Mouse (Mus musculus) hindbrain, embryonic 11.5 days (tissue): ENCODE measurements around the gene Dab2ip. TPM values are rescaled to one million over a fixed set of nuclear protein-coding genes. Genes with fewer than 3 reads are reported as not detected.

ENCODE experiments used
- ATAC-seq: fragments of 200-750 bp; cut with Nextera tagmentation; 2 replicates; pipeline ENCODE4 v1.8.0; 2017; ENCODE audit warnings: mild to moderate bottlenecking, moderate TSS enrichment, moderate library complexity; ENCODE audit not compliant: low FRiP score
- DNase-seq: peaks from one replicate; pipeline ENCODE4 v3.0.0-alpha.2; 2015; ENCODE audit warnings: low spot score
- H3K27ac ChIP-seq: fragments of 300-500 bp; sonication (generic); 2 replicates; pipeline ENCODE4 v1.5.1; 2014; ENCODE audit warnings: mild to moderate bottlenecking, low read depth, low read length
- H3K27me3 ChIP-seq: fragments of 300-500 bp; sonication (generic); 2 replicates; pipeline ENCODE4 v1.6.1; 2014; ENCODE audit warnings: mild to moderate bottlenecking, low read length, moderate library complexity, mixed read lengths; ENCODE audit not compliant: control insufficient read depth, insufficient read depth
- H3K36me3 ChIP-seq: fragments of 300-500 bp; sonication (generic); 2 replicates; pipeline ENCODE4 v1.6.1; 2014; ENCODE audit warnings: mild to moderate bottlenecking, low read length, moderate library complexity, mixed read lengths; ENCODE audit not compliant: control insufficient read depth, insufficient read depth
- H3K4me1 ChIP-seq: fragments of 300-500 bp; sonication (generic); replicated peaks from 2 replicates; pipeline ENCODE4 v1.6.1; 2014; ENCODE audit warnings: low read length, mixed read lengths; ENCODE audit not compliant: control insufficient read depth, insufficient read depth
- H3K4me2 ChIP-seq: fragments of 300-500 bp; sonication (generic); replicated peaks from 2 replicates; pipeline ENCODE4 v1.6.1; 2014; ENCODE audit warnings: mild to moderate bottlenecking, low read depth, low read length
- H3K4me3 ChIP-seq: fragments of 300-500 bp; sonication (generic); 2 replicates; pipeline ENCODE4 v1.5.1; 2014; ENCODE audit warnings: low read depth, low read length
- H3K9ac ChIP-seq: fragments of 300-500 bp; sonication (generic); 2 replicates; pipeline ENCODE4 v1.6.1; 2014; ENCODE audit warnings: low read depth, low read length
- H3K9me3 ChIP-seq: fragments of 300-500 bp; sonication (generic); 2 replicates; pipeline ENCODE4 v1.6.1; 2016; ENCODE audit warnings: low read length; ENCODE audit not compliant: control insufficient read depth
- WGBS: fragments of 180-500 bp; shearing (Covaris S2); extraction: QIAGEN DNeasy Blood & Tissue Kit; methylation state at CpG from one replicate; pipeline ENCODE4 v1.1.7; 2014; 5-methylcytosine and 5-hydroxymethylcytosine counted together
- polyA plus RNA-seq: library from polyadenylated mRNA; unstranded; fragments of >200 nt; fragmentation: Nextera tagmentation; extraction: Ambion mirVana; gene quantifications from 2 replicates; pipeline ENCODE4 v1.2.1, GENCODE M21; 2014

The Dab2ip gene
- polyA plus RNA-seq, 1 experiment from 2014 or later: 37.8 TPM

DNA sequence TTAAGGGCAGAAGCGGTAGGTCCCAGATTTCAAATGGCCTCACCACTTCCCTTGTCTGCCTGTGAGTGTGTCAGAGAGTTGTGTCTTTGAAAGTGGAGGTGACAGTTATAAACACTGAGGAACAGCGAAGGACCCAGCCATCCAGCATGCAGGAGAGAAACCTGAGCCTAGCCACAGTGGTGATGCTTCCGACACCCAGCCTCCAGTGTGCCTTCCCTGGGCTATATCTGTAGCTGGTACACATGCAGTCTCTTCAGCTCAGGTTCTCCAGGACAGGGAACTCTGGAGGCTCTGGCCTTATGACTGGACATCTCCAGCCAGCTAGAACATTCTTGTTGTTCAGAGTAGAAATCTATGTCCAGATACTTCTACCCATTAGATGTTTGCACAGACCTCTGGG is 25.9 kb downstream of the Dab2ip start:
- 76% methylated on average over 3 of the region's 3 CpGs for WGBS
- H3K27me3 ChIP-seq: peaks cover 34% of the 10 kb centered on the region
- DNase-seq: no peak
- H3K4me2 ChIP-seq: no peak overlapping the region
- peaks cover 9% of the 10 kb centered on the region; the same call in 1 of the 2 replicates for H3K4me1 ChIP-seq
- H3K4me3 ChIP-seq: no peak overlapping the region
- ATAC-seq: no peak
- H3K9ac ChIP-seq: no peak overlapping the region
- no peaks in the 10 kb centered on the region for H3K9me3 ChIP-seq
- H3K27ac ChIP-seq: no peak overlapping the region
- no peaks in the 10 kb centered on the region for H3K36me3 ChIP-seq

GRCm38 (mm10) chr2:35588368-35588767 is 30.3 kb downstream of the Dab2ip start:
- Histone ChIP-seq H3K4me1 (0 out of 2 replicates have a peak, but pooled peaks cover 4% of the 10 kb centered on the region), H3K9me3 (no peaks in the 10 kb centered on the region), H3K4me3 (no peak overlapping the region), H3K27me3 (peaks cover 7% of the 10 kb centered on the region), H3K27ac (no peak overlapping the region), H3K4me2 (no peak overlapping the region), H3K36me3 (no peaks in the 10 kb centered on the region), H3K9ac (no peak overlapping the region)
- 44% methylated on average over 9 of the region's 9 CpGs for WGBS
- ATAC-seq (no peak), DNase-seq (no peak)

GRCm38 (mm10) chr2:35589385-35589784 is 31.3 kb downstream of the Dab2ip start:
- DNase-seq: no peak
- H3K4me2 ChIP-seq: no peak overlapping the region
- no peaks in the 10 kb centered on the region for H3K36me3 ChIP-seq
- no peak for ATAC-seq
- H3K9me3 ChIP-seq: no peaks in the 10 kb centered on the region
- H3K27ac ChIP-seq: no peak overlapping the region
- peaks cover 2% of the 10 kb centered on the region; the same call in 1 of the 2 replicates for H3K27me3 ChIP-seq
- 71% methylated on average over 10 of the region's 10 CpGs for WGBS
- no peak overlapping the region for H3K9ac ChIP-seq
- H3K4me1 ChIP-seq: 0 out of 2 replicates have a peak, but pooled peaks cover 4% of the 10 kb centered on the region
- H3K4me3 ChIP-seq: no peak overlapping the region

- Histone ChIP-seq H3K27me3 (peaks cover 2% of the 10 kb centered on the region; the same call in 1 of the 2 replicates), H3K4me1 (0 out of 2 replicates have a peak, but pooled peaks cover 4% of the 10 kb centered on the region), H3K4me2 (no peak overlapping the region), H3K4me3 (no peak overlapping the region), H3K9me3 (no peaks in the 10 kb centered on the region), H3K36me3 (no peaks in the 10 kb centered on the region), H3K9ac (no peak overlapping the region), H3K27ac (no peak overlapping the region)
- no peak for DNase-seq
- no peak for ATAC-seq
- 88% methylated on average over 4 of the region's 4 CpGs for WGBS
Observed at GRCm38 (mm10) chr2:35589800-35590199, 31.7 kb downstream of the Dab2ip start.

DNA sequence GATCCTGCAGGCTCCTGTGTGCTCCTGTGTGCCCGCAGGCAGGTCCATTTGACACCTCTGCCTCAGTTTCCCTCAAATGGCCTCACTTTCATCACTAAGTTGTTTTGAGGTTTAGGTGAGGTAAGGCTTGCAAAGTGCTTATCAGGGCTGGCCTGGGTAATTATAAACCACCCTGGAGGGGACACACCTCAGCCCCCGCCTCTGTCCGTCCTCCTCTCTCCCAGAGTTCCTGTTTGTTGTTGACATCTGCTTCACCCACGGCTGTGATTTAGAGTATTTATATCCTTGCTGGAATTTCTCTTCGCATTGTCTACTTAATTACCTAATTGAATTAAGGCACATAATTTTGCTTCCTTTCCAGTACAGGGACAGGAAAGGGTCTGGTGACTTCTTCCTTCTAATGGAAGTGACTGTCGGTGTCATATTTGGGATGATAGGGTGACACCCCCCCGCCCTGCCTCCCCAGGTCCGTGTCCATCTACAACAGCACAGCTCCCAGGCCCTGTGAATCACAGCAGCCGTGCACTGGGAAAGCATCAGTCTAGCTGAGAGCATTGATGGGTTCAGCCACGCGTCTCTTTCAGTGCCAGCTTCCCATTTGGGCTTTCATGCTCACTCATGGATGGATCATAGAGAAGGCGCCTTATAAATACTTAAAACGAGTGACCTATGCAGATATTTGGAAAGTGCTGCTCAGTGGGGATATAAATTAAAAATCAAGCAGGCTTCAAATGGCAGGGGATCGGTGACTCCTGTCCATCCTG is 34.1 kb downstream of the Dab2ip start:
- Histone ChIP-seq H3K27ac (no peak overlapping the region), H3K9ac (no peak overlapping the region), H3K4me3 (no peak overlapping the region), H3K4me2 (no peak overlapping the region), H3K9me3 (no peaks in the 10 kb centered on the region), H3K36me3 (no peaks in the 10 kb centered on the region), H3K27me3 (no peaks in the 10 kb centered on the region), H3K4me1 (0 out of 2 replicates have a peak, but pooled peaks cover 4% of the 10 kb centered on the region)
- WGBS: 77% methylated on average over 14 of the region's 14 CpGs
- DNase-seq: no peak
- ATAC-seq: no peak

- 74% methylated on average over 9 of the region's 9 CpGs for WGBS
- H3K9me3 ChIP-seq: no peaks in the 10 kb centered on the region
- H3K4me2 ChIP-seq: no peak overlapping the region
- no peak for ATAC-seq
- H3K27ac ChIP-seq: no peak overlapping the region
- H3K36me3 ChIP-seq: no peaks in the 10 kb centered on the region
- H3K9ac ChIP-seq: no peak overlapping the region
- H3K27me3 ChIP-seq: no peaks in the 10 kb centered on the region
- DNase-seq: no peak
- H3K4me1 ChIP-seq: 0 out of 2 replicates have a peak, but pooled peaks cover 2% of the 10 kb centered on the region
- H3K4me3 ChIP-seq: no peak overlapping the region
Observed at GRCm38 (mm10) chr2:35592725-35593392, 34.8 kb downstream of the Dab2ip start.

DNA sequence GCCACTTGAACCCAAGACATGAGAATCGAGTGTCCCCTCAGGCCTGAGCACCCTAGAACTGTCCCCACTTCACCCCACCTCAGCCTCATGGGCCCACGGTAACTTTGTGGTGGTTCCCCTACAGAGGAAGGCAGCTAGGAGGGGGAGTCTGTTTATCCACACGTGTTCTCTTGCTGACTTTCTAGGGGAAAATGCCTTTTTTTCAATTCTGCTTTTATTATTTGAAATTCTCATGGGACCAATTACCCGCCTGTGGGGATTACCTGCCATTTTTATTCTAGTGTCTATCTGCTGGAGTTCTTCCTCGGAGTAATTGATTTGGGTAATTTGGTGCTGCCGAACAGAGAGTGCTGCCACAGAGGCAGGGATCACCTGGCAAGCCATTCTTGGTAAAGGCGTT is 35.8 kb downstream of the Dab2ip start:
- Histone ChIP-seq H3K4me1 (no peaks in the 10 kb centered on the region), H3K27me3 (no peaks in the 10 kb centered on the region), H3K9me3 (no peaks in the 10 kb centered on the region), H3K27ac (no peak overlapping the region), H3K4me3 (no peak overlapping the region), H3K4me2 (no peak overlapping the region), H3K36me3 (no peaks in the 10 kb centered on the region), H3K9ac (no peak overlapping the region)
- DNase-seq (no peak), ATAC-seq (no peak)
- 72% methylated on average over 7 of the region's 7 CpGs for WGBS

GRCm38 (mm10) chr2:35595102-35595501 is 37.0 kb downstream of the Dab2ip start:
- DNase-seq (no peak), ATAC-seq (no peak)
- Histone ChIP-seq H3K36me3 (no peaks in the 10 kb centered on the region), H3K4me2 (no peak overlapping the region), H3K4me1 (no peaks in the 10 kb centered on the region), H3K27ac (no peak overlapping the region), H3K9ac (no peak overlapping the region), H3K4me3 (no peak overlapping the region), H3K27me3 (no peaks in the 10 kb centered on the region), H3K9me3 (no peaks in the 10 kb centered on the region)
- WGBS: 67% methylated on average over 1 of the region's 1 CpGs

GRCm38 (mm10) chr2:35595718-35596117 is 37.7 kb downstream of the Dab2ip start:
- ATAC-seq: no peak
- Histone ChIP-seq H3K4me1 (no peaks in the 10 kb centered on the region), H3K4me2 (no peak overlapping the region), H3K27me3 (no peaks in the 10 kb centered on the region), H3K4me3 (no peak overlapping the region), H3K27ac (no peak overlapping the region), H3K9me3 (no peaks in the 10 kb centered on the region), H3K9ac (no peak overlapping the region), H3K36me3 (no peaks in the 10 kb centered on the region)
- no peak for DNase-seq
- WGBS: 52% methylated on average over 5 of the region's 5 CpGs
